Mouse (Mus musculus): ENCODE data around the gene Polr2h. TPM values are rescaled to one million over a fixed set of nuclear protein-coding genes. Genes with fewer than 3 reads are reported as not detected.
A peak's percentile ranks its signal among the peaks of the same experiment; 100 is the strongest.

The Polr2h gene
- polyA plus RNA-seq, 1 experiment from 2014 or later: 94.4 TPM

DNA sequence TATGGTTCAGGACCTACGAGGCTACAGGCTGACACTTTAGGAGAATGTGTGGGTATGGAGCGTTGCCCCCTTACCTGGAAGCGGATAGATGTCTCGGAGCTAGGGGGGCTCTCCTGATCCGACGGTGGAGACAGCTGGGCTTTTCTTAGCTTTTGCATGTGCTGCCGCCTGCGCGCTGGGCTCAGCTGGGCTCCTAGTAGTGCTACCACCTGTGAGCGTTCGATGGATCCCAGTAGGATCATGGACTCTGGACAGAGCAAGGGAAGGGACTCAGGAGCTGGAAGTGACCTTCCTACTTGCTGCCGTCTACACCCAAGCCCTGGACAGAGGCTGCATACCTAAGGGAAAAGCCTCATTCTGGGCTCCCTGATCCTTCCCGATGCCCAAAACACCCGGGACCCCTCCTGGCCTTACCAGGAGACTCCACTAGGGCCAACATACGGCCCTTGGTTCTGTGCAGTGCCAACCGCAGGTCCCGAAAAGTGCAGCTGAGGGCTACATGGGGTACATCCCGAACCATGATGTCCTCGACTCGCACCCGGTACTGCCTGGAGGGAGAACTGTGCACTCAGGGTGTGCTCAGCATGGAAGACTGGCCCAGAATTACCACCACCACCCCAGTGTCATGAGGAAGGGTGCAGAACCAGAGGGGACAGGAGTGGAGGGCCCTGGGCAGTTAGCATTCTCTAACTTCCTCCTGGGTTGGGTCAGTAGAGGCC lies 9.1 kb upstream of the Polr2h start:
- Histone ChIP-seq H3K36me3 (ENCODE audit: control insufficient read depth, insufficient read depth) (0 out of 2 replicates have a peak, but pooled peaks cover 2% of the 10 kb centered on the region), H3K4me2 (ENCODE audit: low read length) (no peak overlapping the region), H3K4me3 (replicated peaks; ENCODE audit: low read length) (no peak overlapping the region), H3K4me1 (replicated peaks; ENCODE audit: control insufficient read depth, insufficient read depth, low read length) (no peaks in the 10 kb centered on the region), H3K27ac (ENCODE audit: low read length) (no peak overlapping the region), H3K9ac (replicated peaks; ENCODE audit: low read depth, low read length) (no peak overlapping the region), H3K9me3 (ENCODE audit: control insufficient read depth, low read length) (no peaks in the 10 kb centered on the region), H3K27me3 (replicated peaks; ENCODE audit: control insufficient read depth, insufficient read depth, low read length) (no peaks in the 10 kb centered on the region)
- ATAC-seq: peak; percentile 9; the same call in 1 of the 2 replicates
- WGBS: 91% methylated on average over 21 of the region's 21 CpGs

DNA sequence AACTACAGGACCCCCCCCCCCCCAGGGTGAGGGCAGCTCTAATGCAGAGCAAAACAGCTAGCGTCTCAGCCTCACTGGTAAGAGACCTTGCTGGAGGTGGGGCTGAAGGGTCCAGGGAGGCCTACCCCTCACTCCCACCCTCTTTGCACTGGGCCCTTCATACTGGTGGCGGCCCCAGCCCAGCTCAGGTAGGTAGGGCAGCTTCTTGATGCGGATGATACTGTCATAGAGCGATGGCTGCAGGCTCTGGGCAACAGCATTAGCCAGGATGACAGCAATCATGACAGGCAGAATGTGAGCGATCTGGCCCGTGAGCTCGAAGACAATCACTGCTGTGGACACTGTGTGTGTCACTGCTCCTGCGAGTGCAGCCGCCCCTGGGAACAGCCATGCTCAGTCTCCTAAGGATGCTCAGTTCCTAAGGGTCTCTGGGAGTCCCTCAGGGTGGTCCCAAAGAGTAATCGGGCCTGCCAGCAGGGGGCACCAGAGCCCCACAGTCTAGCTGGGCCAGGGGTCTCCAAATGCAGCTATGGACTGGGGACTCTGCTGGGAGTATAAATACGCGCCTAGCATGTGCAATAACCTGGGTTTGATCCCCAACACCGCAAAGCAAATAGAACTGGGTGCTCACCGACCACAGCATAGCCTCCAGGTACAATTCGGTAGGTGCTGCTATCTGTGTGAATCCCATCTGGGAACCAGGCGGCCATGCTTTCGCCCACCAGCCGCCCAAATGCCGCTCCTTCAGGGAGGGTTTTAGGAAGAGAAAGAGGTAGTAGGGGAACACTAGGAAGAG lies 8.3 kb upstream of the Polr2h start:
- 72% methylated on average over 19 of the region's 19 CpGs for WGBS
- 0 out of 2 replicates have a peak, but pooled peaks cover 2% of the 10 kb centered on the region for H3K36me3 ChIP-seq (ENCODE audit: control insufficient read depth, insufficient read depth)

DNA sequence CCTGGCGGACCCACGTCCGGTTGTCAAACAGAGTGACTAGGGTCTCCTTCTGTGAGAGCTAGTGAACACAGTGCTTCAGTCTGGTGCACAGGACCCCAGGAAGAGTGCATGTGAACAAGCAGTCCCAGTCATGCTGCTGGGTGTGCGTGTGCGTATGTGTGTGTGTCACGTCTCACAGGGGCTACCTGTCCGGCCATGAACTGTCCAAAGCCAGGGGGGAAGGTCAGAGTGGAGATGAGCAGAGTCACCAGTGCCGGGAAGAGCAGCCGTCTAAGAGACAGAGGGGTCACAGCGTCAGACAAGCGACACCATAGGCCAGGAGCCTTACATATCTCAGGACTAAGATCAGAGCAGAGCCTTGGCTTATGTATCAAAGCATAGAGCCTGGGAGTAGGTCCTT lies 7.1 kb upstream of the Polr2h start:
- Histone ChIP-seq H3K9me3 (ENCODE audit: control insufficient read depth, low read length) (no peaks in the 10 kb centered on the region), H3K4me2 (ENCODE audit: low read length) (no peak overlapping the region), H3K9ac (replicated peaks; ENCODE audit: low read depth, low read length) (no peak overlapping the region), H3K36me3 (ENCODE audit: control insufficient read depth, insufficient read depth) (0 out of 2 replicates have a peak, but pooled peaks cover 2% of the 10 kb centered on the region), H3K4me1 (replicated peaks; ENCODE audit: control insufficient read depth, insufficient read depth, low read length) (peaks cover 16% of the 10 kb centered on the region), H3K27me3 (replicated peaks; ENCODE audit: control insufficient read depth, insufficient read depth, low read length) (no peaks in the 10 kb centered on the region), H3K27ac (ENCODE audit: low read length) (no peak overlapping the region), H3K4me3 (replicated peaks; ENCODE audit: low read length) (no peak overlapping the region)
- ATAC-seq: no peak
- 95% methylated on average over 11 of the region's 11 CpGs for WGBS

More for the DNA sequence above, 8.3 kb upstream of the Polr2h start:
- H3K4me2 ChIP-seq (ENCODE audit: low read length): no peak overlapping the region
- H3K9me3 ChIP-seq (ENCODE audit: control insufficient read depth, low read length): no peaks in the 10 kb centered on the region
- H3K4me3 ChIP-seq (replicated peaks; ENCODE audit: low read length): no peak overlapping the region
- no peak overlapping the region for H3K9ac ChIP-seq (replicated peaks; ENCODE audit: low read depth, low read length)
- H3K27me3 ChIP-seq (replicated peaks; ENCODE audit: control insufficient read depth, insufficient read depth, low read length): no peaks in the 10 kb centered on the region
- H3K27ac ChIP-seq (ENCODE audit: low read length): no peak overlapping the region
- peaks cover 4% of the 10 kb centered on the region for H3K4me1 ChIP-seq (replicated peaks; ENCODE audit: control insufficient read depth, insufficient read depth, low read length)
- peak; percentile 76 for ATAC-seq

DNA sequence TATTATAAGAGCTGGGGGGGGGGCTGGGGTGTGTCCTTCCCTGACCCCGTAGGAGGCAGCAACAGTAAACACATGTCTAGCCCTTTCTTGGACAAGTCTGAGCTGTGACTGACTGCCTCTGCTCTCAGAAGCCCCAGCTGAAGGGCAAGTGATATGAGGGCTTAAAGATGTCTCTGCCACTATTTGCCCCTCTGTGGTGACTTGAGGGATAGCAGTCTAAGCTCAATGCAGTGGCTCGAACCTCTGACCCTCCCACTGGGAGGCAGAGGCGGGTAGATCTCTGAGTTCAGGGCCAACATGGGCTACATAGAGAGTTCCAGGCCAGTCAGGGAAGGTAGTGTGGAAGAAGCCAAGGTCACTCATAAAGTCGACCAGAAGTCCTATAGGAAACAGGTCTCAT lies 6.7 kb upstream of the Polr2h start:
- ATAC-seq: no peak
- WGBS: 79% methylated on average over 4 of the region's 4 CpGs
- 0 out of 2 replicates have a peak, but pooled peaks cover 2% of the 10 kb centered on the region for H3K36me3 ChIP-seq (ENCODE audit: control insufficient read depth, insufficient read depth)

DNA sequence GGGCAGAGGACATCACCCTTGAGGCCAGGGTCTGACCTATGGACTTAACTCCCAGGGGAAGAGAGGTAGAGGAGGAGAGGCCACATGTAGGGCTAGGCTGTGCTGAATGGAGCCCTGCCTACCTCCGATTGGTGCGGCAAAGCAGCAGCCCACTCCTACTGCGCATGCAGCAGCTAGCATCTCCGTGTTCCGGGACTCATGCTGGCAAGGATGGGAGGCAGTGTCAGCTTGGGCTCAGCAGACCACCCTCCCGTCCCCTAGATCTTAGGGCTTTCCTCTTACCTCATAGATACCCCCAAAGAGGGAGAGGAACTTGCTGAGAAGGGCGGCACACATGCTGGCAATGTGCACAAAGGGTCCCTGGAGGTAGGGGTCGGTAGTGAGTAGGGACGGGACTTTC lies 5.3 kb upstream of the Polr2h start:
- H3K4me1 ChIP-seq (replicated peaks; ENCODE audit: control insufficient read depth, insufficient read depth, low read length): peaks cover 28% of the 10 kb centered on the region
- no peak overlapping the region for H3K9ac ChIP-seq (replicated peaks; ENCODE audit: low read depth, low read length)
- H3K36me3 ChIP-seq (ENCODE audit: control insufficient read depth, insufficient read depth): 0 out of 2 replicates have a peak, but pooled peaks cover under 1% of the 10 kb centered on the region
- WGBS: 67% methylated on average over 9 of the region's 9 CpGs
- no peak overlapping the region for H3K27ac ChIP-seq (ENCODE audit: low read length)
- H3K4me3 ChIP-seq (replicated peaks; ENCODE audit: low read length): no peak overlapping the region
- no peak for ATAC-seq
- H3K9me3 ChIP-seq (ENCODE audit: control insufficient read depth, low read length): no peaks in the 10 kb centered on the region
- no peaks in the 10 kb centered on the region for H3K27me3 ChIP-seq (replicated peaks; ENCODE audit: control insufficient read depth, insufficient read depth, low read length)
- H3K4me2 ChIP-seq (ENCODE audit: low read length): no peak overlapping the region

More for the DNA sequence above, 6.7 kb upstream of the Polr2h start:
- Histone ChIP-seq H3K4me1 (replicated peaks; ENCODE audit: control insufficient read depth, insufficient read depth, low read length) (peaks cover 20% of the 10 kb centered on the region), H3K4me2 (ENCODE audit: low read length) (no peak overlapping the region), H3K4me3 (replicated peaks; ENCODE audit: low read length) (no peak overlapping the region), H3K9me3 (ENCODE audit: control insufficient read depth, low read length) (no peaks in the 10 kb centered on the region), H3K27me3 (replicated peaks; ENCODE audit: control insufficient read depth, insufficient read depth, low read length) (no peaks in the 10 kb centered on the region), H3K27ac (ENCODE audit: low read length) (no peak overlapping the region), H3K9ac (replicated peaks; ENCODE audit: low read depth, low read length) (no peak overlapping the region)

DNA sequence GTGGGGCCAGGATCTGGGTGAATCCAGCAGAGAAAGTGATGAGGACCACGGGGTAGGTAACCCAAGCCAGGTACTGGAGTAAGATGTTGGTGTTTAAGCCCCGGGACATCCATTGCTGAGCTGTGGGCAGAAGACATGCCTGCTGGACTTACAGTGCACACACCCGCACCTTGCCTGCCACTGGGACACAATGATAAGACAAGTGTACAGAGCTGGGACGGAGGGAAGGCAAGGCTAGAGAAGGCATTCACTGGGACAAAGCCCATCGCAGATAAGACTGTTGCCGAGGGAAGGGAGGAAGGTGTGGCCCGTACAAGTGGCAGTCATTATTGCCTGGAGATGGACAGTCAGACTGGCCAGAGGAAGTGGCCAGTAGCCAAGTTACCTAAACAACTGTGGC lies 4.6 kb upstream of the Polr2h start:
- H3K9ac ChIP-seq (replicated peaks; ENCODE audit: low read depth, low read length): no peak overlapping the region
- H3K4me3 ChIP-seq (replicated peaks; ENCODE audit: low read length): no peak overlapping the region
- H3K27me3 ChIP-seq (replicated peaks; ENCODE audit: control insufficient read depth, insufficient read depth, low read length): no peaks in the 10 kb centered on the region
- 89% methylated on average over 7 of the region's 7 CpGs for WGBS
- no peak overlapping the region for H3K4me2 ChIP-seq (ENCODE audit: low read length)
- no peaks in the 10 kb centered on the region for H3K36me3 ChIP-seq (ENCODE audit: control insufficient read depth, insufficient read depth)
- H3K27ac ChIP-seq (ENCODE audit: low read length): no peak overlapping the region
- ATAC-seq: no peak
- H3K4me1 ChIP-seq (replicated peaks; ENCODE audit: control insufficient read depth, insufficient read depth, low read length): peaks cover 28% of the 10 kb centered on the region
- H3K9me3 ChIP-seq (ENCODE audit: control insufficient read depth, low read length): no peaks in the 10 kb centered on the region

DNA sequence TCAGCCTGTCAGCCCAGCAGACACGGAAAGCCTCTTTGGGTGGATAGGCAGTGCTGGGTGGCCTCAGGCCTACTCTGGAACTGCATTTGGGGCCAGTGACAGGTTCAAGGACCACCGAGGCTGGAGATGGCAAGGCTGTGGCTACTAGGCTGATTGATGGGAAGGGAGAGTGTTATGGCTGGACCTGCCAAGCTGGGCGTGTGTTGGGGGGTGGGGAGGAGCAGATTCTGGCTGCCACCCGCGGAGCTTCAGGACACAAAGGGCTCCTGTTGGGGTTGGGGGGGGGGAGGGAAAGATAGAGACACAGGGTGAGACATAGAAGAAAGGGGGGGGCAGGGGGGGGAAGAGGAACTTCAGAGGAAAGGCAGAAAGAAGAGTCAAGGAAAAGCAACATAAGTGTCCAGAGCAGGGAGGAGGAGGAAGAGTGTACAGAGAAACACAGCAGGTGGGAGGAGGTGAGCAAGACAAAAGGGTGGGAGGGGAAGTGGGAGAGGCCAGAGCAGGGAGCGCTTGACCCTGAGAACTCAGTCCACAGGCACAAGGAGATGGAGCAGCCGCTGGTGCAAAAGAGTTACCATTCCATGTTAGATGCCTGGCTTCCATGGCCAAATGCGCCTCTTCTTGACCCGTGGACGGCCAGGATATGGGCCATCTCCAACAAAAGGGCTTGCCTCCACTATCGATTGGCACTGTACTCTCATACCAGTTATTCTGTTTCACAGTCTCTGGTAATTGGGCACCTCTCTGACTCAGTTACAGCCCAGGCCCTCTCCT lies 3.0 kb upstream of the Polr2h start:
- no peaks in the 10 kb centered on the region for H3K9me3 ChIP-seq (ENCODE audit: control insufficient read depth, low read length)
- no peak overlapping the region for H3K27ac ChIP-seq (ENCODE audit: low read length)
- peak overlapping the region; percentile 92 for H3K4me2 ChIP-seq (ENCODE audit: low read length)
- ATAC-seq: no peak
- no peak overlapping the region for H3K4me3 ChIP-seq (replicated peaks; ENCODE audit: low read length)
- peak overlapping the region; percentile 29 for H3K9ac ChIP-seq (replicated peaks; ENCODE audit: low read depth, low read length)
- peaks cover 36% of the 10 kb centered on the region for H3K4me1 ChIP-seq (replicated peaks; ENCODE audit: control insufficient read depth, insufficient read depth, low read length)
- 28% methylated on average over 11 of the region's 11 CpGs for WGBS
- H3K36me3 ChIP-seq (ENCODE audit: control insufficient read depth, insufficient read depth): no peaks in the 10 kb centered on the region
- no peaks in the 10 kb centered on the region for H3K27me3 ChIP-seq (replicated peaks; ENCODE audit: control insufficient read depth, insufficient read depth, low read length)

DNA sequence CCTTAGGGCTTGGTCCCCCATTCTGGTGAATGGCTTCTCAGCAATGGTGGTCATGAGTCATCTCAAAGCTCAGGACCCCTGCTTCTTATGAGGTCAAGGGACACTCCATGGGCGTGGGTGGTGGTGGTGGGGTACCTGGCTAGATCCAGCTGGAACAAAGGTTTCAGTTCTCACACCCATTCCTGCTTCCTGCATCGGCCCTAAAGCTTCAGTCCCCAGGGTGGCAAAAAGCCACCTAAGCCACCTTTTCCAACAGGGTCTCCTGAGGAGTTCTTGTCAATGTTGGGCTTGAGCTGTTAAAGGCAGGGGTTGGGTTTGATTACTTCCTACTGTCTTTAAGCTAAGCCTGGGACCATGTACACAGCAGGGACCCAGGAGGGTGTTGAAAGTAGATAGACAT lies 2.3 kb upstream of the Polr2h start:
- no peaks in the 10 kb centered on the region for H3K36me3 ChIP-seq (ENCODE audit: control insufficient read depth, insufficient read depth)
- WGBS: 57% methylated on average over 2 of the region's 2 CpGs
- H3K9ac ChIP-seq (replicated peaks; ENCODE audit: low read depth, low read length): peak overlapping the region; percentile 71; the same call in 1 of the 2 replicates
- peak overlapping the region; percentile 53 for H3K4me3 ChIP-seq (replicated peaks; ENCODE audit: low read length)
- H3K27me3 ChIP-seq (replicated peaks; ENCODE audit: control insufficient read depth, insufficient read depth, low read length): no peaks in the 10 kb centered on the region
- peak overlapping the region; percentile 92 for H3K4me2 ChIP-seq (ENCODE audit: low read length)
- no peaks in the 10 kb centered on the region for H3K9me3 ChIP-seq (ENCODE audit: control insufficient read depth, low read length)
- no peak for ATAC-seq
- H3K27ac ChIP-seq (ENCODE audit: low read length): no peak overlapping the region; the same call in 1 of the 2 replicates
- peaks cover 36% of the 10 kb centered on the region for H3K4me1 ChIP-seq (replicated peaks; ENCODE audit: control insufficient read depth, insufficient read depth, low read length)

DNA sequence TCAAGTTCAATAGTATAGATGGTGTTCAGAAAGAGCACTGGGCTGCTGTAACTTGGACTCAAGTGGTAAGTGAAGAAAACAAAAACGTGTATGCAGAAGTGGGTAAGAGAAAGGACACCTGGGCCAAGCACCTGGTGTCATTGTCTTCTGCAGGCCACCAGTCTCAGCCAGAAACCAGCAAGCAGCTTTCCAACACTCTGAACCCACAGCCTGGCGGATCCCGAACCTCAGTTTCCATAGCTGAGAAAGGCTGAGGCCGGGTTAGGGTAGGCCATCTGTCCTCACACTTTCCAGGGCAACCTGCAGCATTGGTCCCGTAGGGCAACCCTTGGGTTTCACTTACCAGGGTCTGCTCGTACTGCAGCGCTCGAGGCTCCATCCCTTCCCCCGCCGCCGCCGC lies 1.9 kb upstream of the Polr2h start:
- Histone ChIP-seq H3K4me3 (replicated peaks; ENCODE audit: low read length) (peak overlapping the region; percentile 53), H3K4me2 (ENCODE audit: low read length) (peak overlapping the region; percentile 92), H3K36me3 (ENCODE audit: control insufficient read depth, insufficient read depth) (no peaks in the 10 kb centered on the region), H3K27ac (ENCODE audit: low read length) (peak overlapping the region; percentile 87), H3K4me1 (replicated peaks; ENCODE audit: control insufficient read depth, insufficient read depth, low read length) (peaks cover 36% of the 10 kb centered on the region), H3K9ac (replicated peaks; ENCODE audit: low read depth, low read length) (peak overlapping the region; percentile 71), H3K27me3 (replicated peaks; ENCODE audit: control insufficient read depth, insufficient read depth, low read length) (no peaks in the 10 kb centered on the region), H3K9me3 (ENCODE audit: control insufficient read depth, low read length) (no peaks in the 10 kb centered on the region)
- no peak for ATAC-seq
- WGBS: 1% methylated on average over 12 of the region's 12 CpGs

All from forebrain, embryonic 16.5 days (tissue).